Mouse (Mus musculus): Measurements from ENCODE around the gene Qsox2.
A peak's percentile ranks its signal among the peaks of the same experiment; 100 is the strongest.

Gene Qsox2

DNA sequence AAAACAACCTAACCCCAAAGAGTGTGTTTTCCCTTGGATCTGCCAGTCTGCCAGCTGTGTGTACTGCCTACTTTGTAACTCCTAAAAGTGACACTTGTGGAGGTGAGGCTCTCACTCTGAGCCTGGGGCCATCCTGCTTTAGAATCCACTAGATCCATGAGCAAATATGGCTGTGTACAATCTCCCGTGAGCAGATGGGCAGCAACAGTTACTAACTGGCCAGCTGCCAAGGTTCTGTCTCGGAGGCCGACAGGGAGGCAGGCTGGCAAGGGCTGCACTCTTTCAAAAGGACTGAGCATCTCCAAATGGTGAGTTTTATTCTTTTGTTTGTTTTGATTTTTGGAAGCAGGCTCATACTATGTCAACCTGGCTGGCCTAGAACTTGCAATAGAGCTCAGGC lies 22.8 kb downstream of the Qsox2 start:
- DNase-seq: no peak

DNA sequence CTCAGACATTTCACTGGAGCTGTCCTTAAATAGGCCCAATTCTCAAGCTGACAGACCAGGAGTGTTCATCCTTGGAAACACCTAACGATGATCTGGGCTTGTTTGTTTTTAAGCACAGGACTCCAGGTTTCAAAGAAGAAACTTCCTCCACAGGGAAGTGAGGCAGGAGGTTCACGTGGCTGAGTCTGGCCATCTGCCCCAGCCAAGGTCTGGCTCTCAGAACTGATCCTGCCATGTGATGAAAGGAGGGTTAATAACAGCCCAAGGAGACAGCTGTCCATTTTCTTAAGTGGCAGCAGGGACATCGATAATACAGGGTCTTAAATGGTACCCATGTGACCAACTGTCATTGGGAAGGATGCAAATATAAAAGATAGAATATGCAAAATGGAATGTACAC lies 27.8 kb downstream of the Qsox2 start:
- DNase-seq: no peak

DNA sequence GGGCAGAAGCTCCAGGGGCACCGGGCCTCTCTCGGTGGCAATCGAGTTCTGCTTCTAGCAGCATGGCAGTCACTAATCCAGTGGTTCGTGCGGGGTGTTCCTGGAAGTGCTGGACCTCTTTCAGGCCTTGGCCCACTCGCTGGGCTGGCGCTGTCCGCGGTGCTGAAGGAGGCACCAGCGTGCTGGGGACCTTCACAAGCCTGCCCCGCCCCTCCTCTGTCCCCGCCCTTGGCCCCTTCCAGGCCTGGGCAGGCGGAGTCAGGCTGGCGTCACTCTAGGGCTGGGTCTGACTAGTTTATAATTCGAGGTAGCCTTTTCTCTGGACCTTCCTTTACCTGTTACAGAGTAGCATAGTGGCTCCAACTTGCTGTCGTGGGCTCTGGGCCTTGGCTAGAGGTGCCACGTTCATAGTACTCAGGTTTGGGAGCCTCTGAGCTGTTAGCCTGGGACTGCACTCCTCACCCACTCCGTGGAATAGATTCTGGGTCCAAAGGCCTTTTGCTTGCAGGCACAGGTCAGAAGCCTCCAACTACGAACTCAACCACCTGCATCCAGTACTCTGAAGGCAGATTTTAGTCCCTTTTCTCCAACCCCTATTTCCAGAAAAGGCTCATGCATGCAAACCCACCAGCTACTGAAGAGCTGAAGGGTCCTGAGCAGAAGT lies 29.1 kb downstream of the Qsox2 start, which contains the start of gene Lhx3:
Gene Lhx3 (minus strand): TSS at position 164 of the 664 bp plus-strand sequence.
- peak; percentile 91 to 92 for DNase-seq

DNA sequence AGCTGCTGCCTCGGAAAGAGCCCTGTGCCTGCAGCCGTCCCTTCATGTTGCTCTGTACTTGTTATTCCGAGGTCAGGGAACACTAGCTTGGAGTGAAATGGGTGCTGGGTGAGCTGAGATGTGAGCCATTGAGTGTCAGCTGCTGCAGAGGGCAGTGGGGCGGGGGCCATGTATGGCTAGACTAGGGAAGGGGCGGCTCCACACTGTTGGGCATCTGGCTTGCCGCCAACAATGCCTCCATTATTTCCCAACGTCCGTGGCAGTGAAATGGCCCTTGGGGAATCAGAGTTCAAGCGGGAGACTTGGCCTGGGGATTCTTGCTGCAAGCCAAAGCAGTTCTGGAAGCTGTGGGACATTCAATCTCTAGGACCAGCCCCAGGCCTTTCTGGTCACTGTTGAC lies 29.8 kb downstream of the Qsox2 start:
- no peak for DNase-seq

- no peak for DNase-seq
Observed at GRCm38 (mm10) chr2:26205761-26206160, 31.6 kb downstream of the Qsox2 start.

- DNase-seq: peak; percentile 49 to 53
Observed at GRCm38 (mm10) chr2:26205126-26205525, 32.2 kb downstream of the Qsox2 start.

GRCm38 (mm10) chr2:26202849-26203475 lies 34.4 kb downstream of the Qsox2 start:
- DNase-seq: no peak

GRCm38 (mm10) chr2:26201926-26202848 lies 35.1 kb downstream of the Qsox2 start:
- DNase-seq: no peak

GRCm38 (mm10) chr2:26198488-26198887 lies 38.8 kb downstream of the Qsox2 start:
- peak; percentile 61 to 77 for DNase-seq

- no peak for DNase-seq
Observed at GRCm38 (mm10) chr2:26194552-26195339, 42.6 kb downstream of the Qsox2 start.

DNA sequence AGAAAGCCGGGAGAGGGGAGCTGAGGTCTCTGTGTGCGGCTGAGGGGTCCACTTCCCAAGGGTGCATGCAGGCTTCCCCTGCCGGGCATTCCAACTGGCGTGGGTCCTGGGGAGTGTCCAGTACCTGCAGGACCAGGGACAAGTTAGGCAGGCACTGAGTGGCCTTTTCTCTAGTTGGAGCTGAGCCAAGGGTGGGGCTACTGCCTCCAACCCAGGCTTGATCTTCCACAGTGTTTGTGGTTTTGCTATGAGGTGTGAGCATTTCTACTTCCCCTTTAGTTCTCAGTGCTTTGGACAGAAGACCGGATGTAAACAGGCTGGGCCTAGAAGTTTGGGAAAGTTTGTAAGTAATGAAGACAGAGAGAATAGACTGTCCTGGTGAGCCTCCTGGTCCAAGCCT lies 48.8 kb downstream of the Qsox2 start:
- DNase-seq: peak; percentile 63 to 68

GRCm38 (mm10) chr2:26184352-26184751 lies 53.0 kb downstream of the Qsox2 start:
- DNase-seq: no peak

- peak; percentile 34 to 61 for DNase-seq
Observed at GRCm38 (mm10) chr2:26182646-26183045, 54.7 kb downstream of the Qsox2 start.

DNA sequence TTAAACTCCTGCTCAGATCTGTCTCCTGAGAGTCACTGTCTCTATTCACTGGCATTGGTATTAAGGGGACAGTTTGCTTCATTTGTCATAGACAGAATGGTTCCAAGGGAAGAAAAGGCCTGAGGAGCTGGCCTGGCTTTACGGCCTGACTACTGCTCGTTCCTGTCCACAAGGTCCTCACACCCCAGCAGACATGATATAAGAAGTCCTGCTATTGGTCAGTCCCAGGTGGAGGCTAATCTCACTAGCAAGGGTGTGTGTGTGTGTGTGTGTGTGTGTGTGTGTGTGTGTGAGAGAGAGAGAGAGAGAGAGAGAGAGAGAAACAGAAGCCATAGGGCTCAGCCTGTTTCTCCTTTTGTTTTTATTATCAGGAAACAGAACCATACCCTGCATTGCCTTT lies 60.1 kb downstream of the Qsox2 start:
- DNase-seq: no peak

GRCm38 (mm10) chr2:26176731-26177130 lies 60.6 kb downstream of the Qsox2 start:
- no peak for DNase-seq

DNA sequence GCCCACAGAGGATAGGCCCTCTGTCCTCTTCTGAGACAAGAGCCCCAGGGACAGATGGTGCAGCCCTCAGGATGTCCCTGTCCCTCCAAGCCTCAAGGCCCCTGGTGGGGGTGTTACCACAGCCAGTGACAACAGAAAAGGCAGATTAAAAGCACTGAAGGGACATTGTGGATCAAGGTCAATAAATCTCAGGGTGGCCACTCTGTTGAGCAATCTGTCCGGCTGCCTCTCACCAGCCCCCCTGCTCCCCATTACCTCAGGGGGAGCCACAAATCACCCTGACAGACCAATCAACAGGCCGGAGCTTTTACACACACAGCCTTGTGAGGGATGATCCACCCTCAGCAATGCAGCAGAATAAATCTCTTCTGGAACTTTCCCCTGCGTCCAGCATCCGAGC lies 62.1 kb downstream of the Qsox2 start:
- no peak for DNase-seq

DNA sequence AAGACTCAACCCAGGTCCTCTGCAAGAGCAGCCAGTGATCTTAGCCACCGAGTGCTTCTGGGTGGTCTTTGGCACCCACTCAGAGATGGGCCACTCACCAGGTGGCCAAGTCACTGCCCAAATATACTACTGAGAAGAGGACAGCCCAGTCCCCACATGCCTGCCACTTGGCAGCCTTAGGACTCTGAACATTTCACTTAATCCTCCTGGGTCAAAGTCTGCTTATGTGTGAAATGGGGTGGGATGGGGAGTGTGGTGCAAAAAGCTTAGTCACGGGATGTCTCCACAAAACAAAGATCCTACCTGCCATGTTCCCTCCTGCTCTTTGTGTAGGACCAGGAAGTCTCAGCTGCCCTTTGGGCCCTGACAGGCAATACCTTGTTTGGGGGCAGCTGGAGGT lies 65.2 kb downstream of the Qsox2 start:
- no peak for DNase-seq

DNA sequence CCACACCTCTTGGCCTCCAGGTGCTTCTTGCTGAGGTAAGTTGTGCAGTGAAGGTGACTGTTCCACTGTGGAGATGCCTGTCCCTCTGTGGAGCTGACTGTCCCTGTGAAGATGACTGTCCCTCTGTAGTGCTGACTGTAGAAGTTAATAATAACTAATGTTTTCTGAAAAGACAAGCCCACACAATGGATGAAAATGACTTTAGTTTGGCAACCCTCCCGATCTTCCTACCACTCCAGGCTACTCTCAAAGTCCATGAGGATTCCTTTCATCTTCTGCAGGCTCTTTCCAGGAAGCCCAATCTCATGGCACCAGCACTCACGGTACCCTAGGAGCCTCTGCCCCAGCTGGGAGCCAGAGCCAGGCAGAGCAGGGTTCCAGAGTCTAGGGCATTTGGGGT lies 66.9 kb downstream of the Qsox2 start:
- no peak for DNase-seq

- no peak for DNase-seq
Observed at GRCm38 (mm10) chr2:26168843-26169579, 68.3 kb downstream of the Qsox2 start.

DNA sequence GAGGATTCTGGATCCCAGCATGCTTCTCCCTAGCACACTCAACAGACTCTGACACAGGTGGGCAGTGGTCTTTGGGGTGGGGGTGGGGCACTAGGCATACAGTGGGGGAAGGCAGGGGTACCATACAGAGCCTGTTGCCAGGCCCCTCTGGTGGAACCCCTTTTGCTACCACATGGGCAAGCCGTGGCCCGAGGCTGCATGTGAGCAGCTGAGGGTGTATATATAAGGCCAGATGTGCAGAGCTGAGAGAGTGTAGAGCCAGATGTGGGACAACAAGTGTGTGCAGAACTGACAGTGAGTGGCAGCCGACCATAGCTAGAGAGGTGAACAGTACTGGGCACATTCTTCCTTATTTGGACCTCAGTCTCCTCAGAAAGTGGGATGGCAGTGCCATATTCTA lies 70.4 kb downstream of the Qsox2 start:
- no peak for DNase-seq

All from lung, postnatal 4 days (tissue).